Mouse (Mus musculus): ENCODE data around the gene Spata3.

The Spata3 gene

DNA sequence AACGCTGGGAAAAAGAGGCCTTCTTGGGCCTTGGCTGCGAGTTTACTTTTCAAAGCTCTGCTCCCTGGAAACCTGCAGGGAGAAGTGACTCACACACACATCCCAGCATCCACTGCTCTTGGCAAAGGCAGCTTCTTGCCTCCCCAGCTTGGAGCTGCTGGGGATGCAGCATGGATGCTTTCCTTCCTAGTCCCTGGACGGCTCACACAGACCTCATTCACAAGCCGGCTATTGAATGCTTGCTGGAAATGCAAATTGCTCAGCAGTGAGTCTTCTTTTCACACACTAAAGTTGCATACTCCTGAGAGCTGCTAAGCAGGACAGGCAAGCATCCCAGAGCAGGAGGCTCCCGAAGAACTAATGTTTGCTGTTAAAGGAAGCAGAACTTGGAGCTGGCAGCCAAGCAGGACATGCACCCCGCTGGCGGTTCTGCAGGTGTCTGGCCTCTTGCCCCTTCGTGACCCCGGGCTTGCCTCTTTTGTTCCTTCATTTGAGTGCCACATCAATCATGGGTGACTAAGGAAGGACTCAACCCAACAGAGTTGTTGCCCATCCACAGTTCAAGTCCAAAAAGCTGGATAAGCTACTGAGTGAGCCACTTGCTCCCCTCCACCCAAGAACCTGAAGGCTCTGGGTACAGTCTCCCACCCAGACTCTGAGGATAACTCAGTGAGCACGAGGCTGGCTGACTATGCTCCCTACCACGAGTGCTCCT lies 15.8 kb downstream of the Spata3 start:
- no peak for DNase-seq (ENCODE audit: low read depth)

- no peak for DNase-seq (ENCODE audit: low read depth)
Measured at GRCm38 (mm10) chr1:86038191-86038951, 21.8 kb downstream of the Spata3 start.

GRCm38 (mm10) chr1:86040131-86040530 lies 23.5 kb downstream of the Spata3 start:
- DNase-seq (ENCODE audit: low read depth): no peak

DNA sequence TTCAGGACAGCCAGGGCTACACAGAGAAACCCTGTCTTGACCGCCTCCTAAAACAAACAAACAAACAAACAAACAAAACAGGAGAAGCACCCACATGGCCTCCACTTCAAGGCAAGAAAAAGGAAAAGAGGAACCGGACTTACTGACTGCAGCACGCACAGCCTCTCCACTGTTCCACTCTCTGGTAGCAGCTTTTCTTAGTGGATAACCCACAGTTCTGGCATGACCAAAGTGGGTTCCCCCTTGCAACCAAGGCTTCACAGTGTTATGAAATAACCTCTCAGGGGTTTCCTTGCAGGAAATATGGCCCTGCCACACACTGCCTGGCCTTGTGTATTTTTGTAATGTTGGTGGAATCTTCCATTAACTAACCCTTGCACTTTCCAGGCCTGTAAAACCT lies 24.2 kb downstream of the Spata3 start:
- no peak for DNase-seq (ENCODE audit: low read depth)

DNA sequence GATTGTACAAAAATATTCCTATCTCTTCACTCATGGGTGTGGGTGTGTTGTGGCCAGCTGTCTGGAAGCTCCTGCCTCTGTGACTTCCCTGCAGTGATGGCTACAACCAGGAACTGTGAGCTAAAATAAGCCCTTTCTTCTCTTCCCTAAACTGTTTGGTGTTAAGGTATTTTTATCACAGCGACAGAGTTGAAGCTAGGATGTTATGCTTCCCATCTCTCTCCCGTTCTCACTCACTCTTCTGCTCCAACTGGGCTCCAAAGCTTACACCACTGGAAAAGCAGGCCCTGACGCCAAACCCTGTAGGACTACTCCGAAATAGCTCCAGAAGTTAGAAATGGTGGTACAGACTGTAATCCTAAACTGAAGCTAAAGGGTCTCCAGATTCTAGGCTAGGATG lies 28.4 kb downstream of the Spata3 start:
- DNase-seq (ENCODE audit: low read depth): no peak

DNA sequence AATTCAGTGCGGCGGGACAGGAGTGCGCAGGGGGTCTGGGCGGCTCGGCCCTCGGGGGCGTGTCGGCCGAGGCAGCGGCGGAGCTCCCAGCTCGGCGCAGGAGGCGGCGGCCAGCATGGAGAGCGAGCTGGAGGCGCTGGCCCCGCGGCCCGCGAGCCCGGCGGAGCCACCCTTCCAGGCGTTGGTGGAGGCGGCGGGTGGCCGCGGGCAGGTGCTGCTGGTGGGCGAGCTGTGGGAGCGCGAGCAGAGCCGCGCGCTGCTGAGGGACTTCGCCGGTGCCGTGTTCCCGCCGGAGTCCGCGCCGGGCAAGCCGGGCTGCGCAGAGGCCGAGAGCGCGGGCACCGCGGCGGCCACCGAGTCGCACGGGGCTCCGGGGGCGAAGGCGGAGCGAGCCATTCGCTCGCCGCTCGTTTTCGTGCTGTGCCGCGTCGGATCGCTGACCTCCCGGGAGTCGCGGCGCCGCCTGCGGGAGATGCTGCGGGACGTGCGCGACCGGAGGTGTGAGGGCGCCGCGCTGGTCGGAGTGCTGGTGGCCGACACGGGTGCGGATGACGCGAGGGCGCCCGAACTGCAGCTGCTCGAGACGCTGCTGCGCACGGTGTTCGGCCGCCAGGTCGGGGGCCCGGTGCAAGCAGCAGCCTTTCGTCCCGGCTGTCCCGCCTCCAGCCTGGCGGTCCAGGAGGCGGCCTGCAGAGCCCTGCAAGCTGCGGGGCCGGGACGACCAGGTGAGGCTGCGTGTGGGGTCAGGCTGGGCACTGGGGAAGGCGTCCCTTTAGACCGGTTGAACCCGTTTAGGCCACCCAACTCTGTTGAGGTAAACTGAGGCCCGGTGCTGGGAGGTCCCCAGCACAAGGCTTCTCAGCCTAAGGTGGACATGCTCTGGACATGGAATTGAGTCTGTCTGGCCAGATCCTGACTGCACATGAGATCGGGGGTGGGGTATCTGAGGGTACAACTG lies 29.5 kb downstream of the Spata3 start, which contains the start of gene 2810459M11Rik:
Gene 2810459M11Rik (plus strand): TSS at position 16 of the 958 bp plus-strand sequence.
- DNase-seq (ENCODE audit: low read depth): no peak

GRCm38 (mm10) chr1:86046833-86047563 lies 30.4 kb downstream of the Spata3 start:
- DNase-seq (ENCODE audit: low read depth): no peak

- DNase-seq (ENCODE audit: low read depth): no peak
Measured at GRCm38 (mm10) chr1:86048231-86048630, 31.6 kb downstream of the Spata3 start.

- DNase-seq (ENCODE audit: low read depth): no peak
Measured at GRCm38 (mm10) chr1:86048744-86049143, 32.1 kb downstream of the Spata3 start.

- no peak for DNase-seq (ENCODE audit: low read depth)
Measured at GRCm38 (mm10) chr1:86053198-86053921, 36.7 kb downstream of the Spata3 start.

- DNase-seq (ENCODE audit: low read depth): no peak
Measured at GRCm38 (mm10) chr1:86054943-86055342, 38.3 kb downstream of the Spata3 start.

DNA sequence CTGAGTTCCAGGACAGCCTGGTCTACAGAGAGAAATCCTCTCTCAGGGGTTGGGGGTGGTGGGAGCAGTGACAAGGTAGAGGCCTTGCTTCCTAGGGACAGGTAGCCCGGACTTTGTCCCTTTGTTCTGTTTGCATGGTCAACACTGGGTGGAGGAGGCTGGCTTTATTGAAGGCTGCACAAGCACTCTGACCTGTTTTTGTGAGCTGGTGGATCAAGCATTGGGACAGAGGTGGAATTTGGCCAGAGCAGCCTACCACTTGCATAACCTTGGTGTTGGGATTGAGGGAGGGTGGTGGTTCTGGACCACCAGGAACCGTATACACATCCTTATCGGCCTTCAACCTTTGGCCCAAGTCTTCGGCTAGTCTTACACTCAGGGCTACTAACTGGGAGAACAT lies 39.7 kb downstream of the Spata3 start:
- no peak for DNase-seq (ENCODE audit: low read depth)

DNA sequence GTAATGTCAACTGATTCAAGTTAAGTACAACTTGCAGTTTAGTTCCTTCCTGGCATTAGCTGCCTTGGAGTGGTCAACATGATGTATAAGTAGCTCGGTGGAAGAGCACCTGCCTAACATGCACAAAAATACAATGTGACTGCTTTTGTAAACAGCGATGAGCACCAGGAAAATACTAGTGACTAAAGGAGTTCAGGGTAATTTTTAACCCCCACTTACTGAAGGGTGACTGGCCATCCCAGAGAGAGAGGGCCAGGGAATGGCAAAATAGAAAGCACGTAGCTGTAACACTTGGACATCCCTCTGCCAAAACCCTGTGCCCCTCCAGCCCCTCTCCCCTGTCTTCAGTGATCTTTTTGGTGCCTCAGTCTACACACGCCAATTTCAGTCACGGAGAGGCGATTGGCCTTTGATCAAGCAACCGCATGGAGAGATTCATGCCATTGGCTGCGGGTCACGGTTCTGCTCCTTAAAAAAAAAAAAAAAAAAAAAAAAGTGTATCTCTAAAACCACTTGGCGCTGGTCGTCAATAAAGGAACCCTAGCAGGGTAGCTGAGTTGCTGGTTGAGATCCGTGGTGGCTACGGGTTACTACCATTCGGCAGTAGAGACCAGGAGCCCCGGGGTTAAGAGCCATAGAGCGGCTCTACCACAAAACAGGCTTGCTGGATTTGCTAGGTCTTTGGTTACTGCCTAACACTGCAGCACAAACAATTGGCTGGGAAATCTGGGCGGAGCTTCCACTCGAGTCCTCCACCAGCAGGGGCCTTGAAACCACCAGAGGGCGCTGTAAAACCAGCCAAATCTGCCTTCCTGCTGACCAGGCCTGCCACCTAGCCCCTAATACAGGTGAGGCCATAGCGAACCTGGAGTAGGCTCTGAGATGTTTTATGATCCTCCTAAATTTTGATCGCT lies 42.5 kb downstream of the Spata3 start:
- peak; percentile 92 for DNase-seq (ENCODE audit: low read depth)

- no peak for DNase-seq (ENCODE audit: low read depth)
Measured at GRCm38 (mm10) chr1:86062523-86062922, 45.9 kb downstream of the Spata3 start.

- DNase-seq (ENCODE audit: low read depth): peak; percentile 94
Measured at GRCm38 (mm10) chr1:86064271-86064991, 47.8 kb downstream of the Spata3 start, which contains the start of gene Psmd1. Gene Psmd1, plus strand, starts transcription at chr1:86064387.

- no peak for DNase-seq (ENCODE audit: low read depth)
Measured at GRCm38 (mm10) chr1:86076565-86076964, 59.9 kb downstream of the Spata3 start.
